Mouse (Mus musculus): Measurements from ENCODE around the gene Serpini2.

GRCm38 (mm10) chr3:75276522-75276921 is 6.6 kb upstream of the Serpini2 start:
- TF ChIP-seq POLR2A (IDR thresholded peaks at IDR 0.05; ENCODE audit: low read depth, low read length) (no peak), CTCF (IDR thresholded peaks at IDR 0.05; ENCODE audit: extremely low read depth, insufficient read depth, insufficient read length, insufficient replicate concordance) (no peak)
